Mouse (Mus musculus) right cerebral cortex, postnatal 4 days (tissue): ENCODE results near the gene Tlr11.

Experiments
- DNase-seq: peaks from one replicate; pipeline ENCODE4 v3.0.0-alpha.2; 2022

Tlr11 gene

GRCm38 (mm10) chr14:50357593-50357992 lies at the start of gene Tlr11:
TSS of gene Tlr11 (plus strand) at chr14:50357914.
- DNase-seq: no peak

- DNase-seq: no peak
These were observed 31.1 kb upstream of the Tlr11 start, which contains the start of gene Olfr734 for GRCm38 (mm10) chr14:50326661-50327060. TSS of gene Olfr734 (minus strand) at chr14:50326761.

- no peak for DNase-seq
These were observed 8.9 kb upstream of the Tlr11 start, which contains the start of gene Olfr735 for GRCm38 (mm10) chr14:50348796-50349195. TSS of gene Olfr735 (minus strand) at chr14:50348872.

GRCm38 (mm10) chr14:50352438-50352837 lies 5.3 kb upstream of the Tlr11 start:
- peak; percentile 4 for DNase-seq

GRCm38 (mm10) chr14:50356725-50357124 lies 989 bp upstream of the Tlr11 start:
- DNase-seq: no peak

- DNase-seq: no peak
These were observed 2.8 kb downstream of the Tlr11 start for GRCm38 (mm10) chr14:50360480-50360879.

- no peak for DNase-seq
These were observed 5.8 kb downstream of the Tlr11 start for GRCm38 (mm10) chr14:50363561-50363960.

GRCm38 (mm10) chr14:50380863-50381262 lies 23.1 kb downstream of the Tlr11 start, which contains the start of gene Olfr736:
TSS of gene Olfr736 (plus strand) at chr14:50381163.
- DNase-seq: no peak

- no peak for DNase-seq
These were observed 49.6 kb downstream of the Tlr11 start, which contains the start of gene Olfr738 for GRCm38 (mm10) chr14:50407268-50407667. TSS of gene Olfr738 (plus strand) at chr14:50407568.
